Mouse (Mus musculus) ES-E14 (cell line): ENCODE results near the gene Fam173a. TPM values are rescaled to one million over a fixed set of nuclear protein-coding genes. Genes with fewer than 3 reads are reported as not detected.

Experiments
- DNase-seq: peaks from one replicate; pipeline ENCODE4 v3.0.0-alpha.2; 2013; ENCODE audit warnings: low read depth, low spot score
- H3K27ac ChIP-seq: 2 replicates; pipeline ENCODE4 v1.5.1; 2012; ENCODE audit warnings: low read depth, mild to moderate bottlenecking, low read length, moderate library complexity, mixed read lengths; ENCODE audit not compliant: poor library complexity, insufficient read depth, severe bottlenecking
- H3K36me3 ChIP-seq: 2 replicates; pipeline ENCODE4 v1.6.1; 2012; ENCODE audit warnings: mild to moderate bottlenecking, low read length, moderate library complexity, mixed read lengths; ENCODE audit not compliant: control insufficient read depth, poor library complexity, insufficient read depth, severe bottlenecking
- H3K4me1 ChIP-seq, 2 experiments: fragments of 150-350 bp in 1 of 2; sonication (generic) in 1 of 2; 2 replicates each; pipeline ENCODE4 v1.6.1; 2012; ENCODE audit warnings: low read length in 2 of 2, mild to moderate bottlenecking in 1 of 2, mixed read lengths in 1 of 2; ENCODE audit not compliant: control insufficient read depth in 2 of 2, insufficient read depth in 2 of 2, poor library complexity in 1 of 2
- H3K4me3 ChIP-seq, 2 experiments: fragments of 150-350 bp in 1 of 2; sonication (generic) in 1 of 2; 2 replicates each; pipeline ENCODE4 v1.5.1; 2012; ENCODE audit warnings: low read length in 2 of 2, low read depth in 1 of 2, mild to moderate bottlenecking in 1 of 2, mixed read lengths in 1 of 2; ENCODE audit not compliant: insufficient read depth in 1 of 2, poor library complexity in 1 of 2, severe bottlenecking in 1 of 2
- H3K9ac ChIP-seq: 2 replicates; pipeline ENCODE4 v1.6.1; 2012; ENCODE audit warnings: low read depth, mild to moderate bottlenecking, low read length, mixed read lengths; ENCODE audit not compliant: poor library complexity, insufficient read depth, severe bottlenecking
- H3K9me3 ChIP-seq: fragments of 150-350 bp; sonication (generic); 2 replicates; pipeline ENCODE4 v1.6.1; 2012; ENCODE audit warnings: low read depth, mild to moderate bottlenecking, low read length; ENCODE audit not compliant: control insufficient read depth, insufficient read depth
- CHD2 ChIP-seq: IDR thresholded peaks from 2 replicates; pipeline ENCODE4 v1.6.1; 2014; ENCODE audit warnings: mild to moderate bottlenecking, low read depth, low read length, inconsistent platforms
- HCFC1 ChIP-seq: IDR thresholded peaks from 2 replicates; pipeline ENCODE4 v1.6.1; 2012; ENCODE audit warnings: low read length, inconsistent platforms, borderline replicate concordance; ENCODE audit not compliant: insufficient read depth
- MAFK ChIP-seq: IDR thresholded peaks from 2 replicates; pipeline ENCODE4 v1.6.1; 2014; ENCODE audit warnings: mild to moderate bottlenecking, low read depth, low read length, inconsistent platforms; ENCODE audit not compliant: insufficient read depth
- ZC3H11A ChIP-seq: IDR thresholded peaks from 2 replicates; pipeline ENCODE4 v1.6.1; 2012; ENCODE audit warnings: low read depth, mild to moderate bottlenecking, inconsistent platforms, low read length, borderline replicate concordance
- ZNF384 ChIP-seq: IDR thresholded peaks from 2 replicates; pipeline ENCODE4 v1.6.1; 2012; ENCODE audit warnings: low read depth, low read length, inconsistent platforms
- in situ Hi-C, 2 experiments: fragments of 600-800 bp; cut with MboI; formaldehyde crosslinking; loops; one replicate each; pipeline ENCODE4 v1.15.1; 2025; ENCODE audit warnings: low sequenced_read_pairs in 2 of 2, inconsistent platforms in 1 of 2; ENCODE audit not compliant: unreplicated experiment in 2 of 2
- total RNA-seq: library from RNA; depleted of rRNA; stranded (reverse); fragments of 300-350 nt; gene quantifications from 2 replicates; pipeline ENCODE4 v1.2.3, GENCODE M21; 2012

Fam173a gene
- total RNA-seq, 1 experiment = 32.8 TPM

- TF ChIP-seq MAFK (no peak), HCFC1 (no peak), ZC3H11A (no peak), CHD2 (no peak), ZNF384 (no peak)
Measured at GRCm38 (mm10) chr17:25777948-25778347, 14.8 kb downstream of the Fam173a start.

GRCm38 (mm10) chr17:25775318-25776062 is 17.2 kb downstream of the Fam173a start:
- H3K4me1 ChIP-seq = peaks cover 2 to 3% of the 10 kb centered on the region in 2 experiments; a peak in 1 of 4 replicates
- no peak for TF ChIP-seq ZNF384
- no peak for TF ChIP-seq CHD2
- no peak for TF ChIP-seq MAFK
- no peak for TF ChIP-seq HCFC1
- TF ChIP-seq ZC3H11A = no peak

More at GRCm38 (mm10) chr17:25777948-25778347, 14.8 kb downstream of the Fam173a start:
- Histone ChIP-seq H3K4me3 (no peak overlapping the region), H3K4me1 (peaks cover 2 to 3% of the 10 kb centered on the region in 2 experiments; a peak in 1 of 4 replicates), H3K9me3 (no peaks in the 10 kb centered on the region), H3K9ac (no peak overlapping the region), H3K27ac (no peak overlapping the region), H3K36me3 (peaks cover 35% of the 10 kb centered on the region)
- in situ Hi-C loops = no loop called here
- DNase-seq = no peak

GRCm38 (mm10) chr17:25773549-25774120 is 19.1 kb downstream of the Fam173a start, which contains the start of gene Narfl:
Narfl (plus strand) TSS chr17:25773776.
- Histone ChIP-seq H3K9ac (peak within 1 kb of the TSS; percentile 93), H3K9me3 (no peaks in the 10 kb centered on the region), H3K4me1 (peaks cover 2 to 3% of the 10 kb centered on the region in 2 experiments; a peak in 1 of 4 replicates), H3K36me3 (peaks cover 8% of the 10 kb centered on the region), H3K4me3 (peak within 1 kb of the TSS; percentile 86 to 93), H3K27ac (no peak within 1 kb of the TSS)
- TF ChIP-seq ZNF384 (no peak), HCFC1 (peak; percentile 98)
- in situ Hi-C loops = no loop called here
- peak; percentile 99 for DNase-seq

More at GRCm38 (mm10) chr17:25775318-25776062, 17.2 kb downstream of the Fam173a start:
- Histone ChIP-seq H3K36me3 (peaks cover 20% of the 10 kb centered on the region), H3K9ac (no peak overlapping the region), H3K4me3 (no peak overlapping the region), H3K27ac (no peak overlapping the region), H3K9me3 (no peaks in the 10 kb centered on the region)
- DNase-seq = no peak
- in situ Hi-C loops = no loop called here

GRCm38 (mm10) chr17:25769331-25769730 is 23.4 kb downstream of the Fam173a start:
- in situ Hi-C loops = no loop called here
- Histone ChIP-seq H3K4me1 (peaks cover 1 to 2% of the 10 kb centered on the region in 2 experiments; a peak in 1 of 4 replicates), H3K9ac (no peak overlapping the region), H3K27ac (no peak overlapping the region), H3K36me3 (no peaks in the 10 kb centered on the region), H3K4me3 (no peak overlapping the region), H3K9me3 (no peaks in the 10 kb centered on the region)
- no peak for DNase-seq
- TF ChIP-seq CHD2 (no peak), ZNF384 (no peak)
